11 mouse cellular contexts compared by ENCODE assay signal in the genomic region with DNA sequence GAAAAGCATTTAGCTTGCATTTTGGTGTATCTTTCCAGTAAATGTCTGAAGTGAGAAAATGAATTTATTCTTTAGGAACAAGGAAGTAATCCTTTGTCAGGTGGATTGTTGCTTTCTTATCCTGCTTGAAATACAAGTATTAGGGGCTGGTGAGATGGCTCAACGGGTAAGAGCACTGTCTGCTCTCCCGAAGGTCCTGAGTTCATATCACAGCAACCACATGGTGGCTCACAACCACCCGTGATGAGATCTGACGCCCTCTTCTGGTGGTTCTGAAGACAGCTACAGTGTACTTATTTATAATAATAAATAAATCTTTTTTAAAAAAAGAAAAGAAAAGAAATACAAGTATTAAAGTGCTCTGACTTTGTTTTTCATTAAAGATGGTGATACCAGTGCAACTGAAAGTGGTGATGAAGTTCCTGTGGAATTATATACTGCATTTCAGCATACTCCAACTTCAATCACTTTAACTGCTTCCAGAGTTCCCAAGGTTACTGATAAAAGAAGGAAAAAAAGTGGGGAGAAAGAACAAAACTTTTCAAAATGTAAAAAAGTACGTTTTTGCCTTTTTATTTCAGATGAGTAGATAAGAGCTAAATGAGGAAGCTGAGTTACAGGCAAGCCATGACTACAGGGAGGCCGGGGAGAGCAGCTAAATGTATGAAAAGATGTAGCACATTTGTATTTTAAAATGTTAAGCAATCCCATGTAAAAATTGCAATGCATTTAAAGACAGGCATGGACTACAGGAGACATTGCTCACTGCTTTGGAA. TPM values are rescaled to one million over a fixed set of nuclear protein-coding genes. Genes with fewer than 3 reads are reported as not detected.
DNase-seq lines count a peak whose midpoint lies in the region; ATAC-seq and TF ChIP-seq lines count a peak whose summit lies in the region.
"Had no signal": no experiment of that assay in that cellular context is flagged by ENCODE, and none has a peak within 500 bp of the region (broad histone marks: within the 10 kb centered on the region; RNA-seq: fewer than 3 reads in every experiment).

No protein-coding gene starts in this region.

- TF ChIP-seq EP300 in MEL (IDR thresholded peaks at IDR 0.05; ENCODE audit: low read depth in 1 of 2, low read length in 2 of 2) = peak; percentile 11 to 79; a peak in 2 of 4 replicates
- TF ChIP-seq EP300 in liver, postnatal 0 days (IDR thresholded peaks at IDR 0.05; ENCODE audit: low read depth) = no peak

- WGBS in kidney, postnatal 0 days = 77% methylated on average over 6 of the region's 6 CpGs
- WGBS in liver, postnatal 0 days (ENCODE audit: insufficient replicate concordance) = 55% methylated on average over 6 of the region's 6 CpGs
- WGBS in limb, embryonic 10.5 days = 75% methylated on average over 6 of the region's 6 CpGs

- TF ChIP-seq POLR2A in MEL (IDR thresholded peaks at IDR 0.05; ENCODE audit: control insufficient read depth in 1 of 2, insufficient read depth in 1 of 2, low read depth in 1 of 2, low read length in 2 of 2, poor library complexity in 1 of 2) = no peak

- DNase-seq in kidney, postnatal 0 days (ENCODE audit: low spot score) = no peak
- no peak for DNase-seq in kidney, adult 11 months
- DNase-seq in A20 (ENCODE audit: low read depth, low spot score) = peak; percentile 22
- DNase-seq in MEL (ENCODE audit: low read depth, low spot score) = peak; percentile 76
- DNase-seq in liver, postnatal 0 days = no peak
- DNase-seq in frontal cortex, adult 2 months (ENCODE audit: extremely low spot score in 1 of 2, low spot score in 1 of 2) = no peak
- DNase-seq in cerebellum, postnatal 4 days (ENCODE audit: low spot score in 2 of 2) = no peak
- DNase-seq in limb, embryonic 10.5 days (ENCODE audit: low spot score) = no peak

- no peak for ATAC-seq in kidney, postnatal 0 days (replicated peaks; ENCODE audit: low FRiP score, low read depth)
- no peak for ATAC-seq in liver, postnatal 0 days
- ATAC-seq: forebrain, embryonic 13.5 days had no signal

- H3K4me1 ChIP-seq in kidney, postnatal 0 days (replicated peaks; ENCODE audit: insufficient read depth, low read length) = no peaks in the 10 kb centered on the region
- H3K4me1 ChIP-seq in MEL (ENCODE audit: control insufficient read depth in 1 of 2, insufficient read depth in 2 of 2, low read length in 2 of 2) = peaks cover 7 to 11% of the 10 kb centered on the region in 2 experiments
- no peaks in the 10 kb centered on the region for H3K4me1 ChIP-seq in liver, postnatal 0 days (ENCODE audit: insufficient read depth)
- H3K4me1 ChIP-seq in limb, embryonic 10.5 days = no peaks in the 10 kb centered on the region
- H3K4me1 ChIP-seq: forebrain, embryonic 13.5 days; heart, embryonic 12.5 days; hindbrain, embryonic 15.5 days had no signal

- H3K27me3 ChIP-seq in kidney, postnatal 0 days (ENCODE audit: insufficient read depth, low read length) = no peaks in the 10 kb centered on the region
- H3K27me3 ChIP-seq in MEL (ENCODE audit: control insufficient read depth in 1 of 2, insufficient read depth in 2 of 2, low read length in 2 of 2) = no peaks in the 10 kb centered on the region
- H3K27me3 ChIP-seq in liver, postnatal 0 days (ENCODE audit: insufficient read depth, low read length) = no peaks in the 10 kb centered on the region
- H3K27me3 ChIP-seq in limb, embryonic 10.5 days (ENCODE audit: low read depth, poor library complexity, severe bottlenecking) = no peaks in the 10 kb centered on the region
- H3K27me3 ChIP-seq: forebrain, embryonic 13.5 days; heart, embryonic 12.5 days; hindbrain, embryonic 15.5 days had no signal

- no peak overlapping the region for H3K4me3 ChIP-seq in kidney, postnatal 0 days (replicated peaks; ENCODE audit: low read depth, low read length)
- H3K4me3 ChIP-seq in MEL (ENCODE audit: control insufficient read depth in 1 of 2, insufficient read depth in 1 of 2, low read depth in 2 of 2, low read length in 2 of 2) = no peak overlapping the region
- no peak overlapping the region for H3K4me3 ChIP-seq in liver, postnatal 0 days (ENCODE audit: low read depth, low read length)
- no peak overlapping the region for H3K4me3 ChIP-seq in limb, embryonic 10.5 days
- H3K4me3 ChIP-seq: forebrain, embryonic 13.5 days; heart, embryonic 12.5 days; hindbrain, embryonic 15.5 days had no signal

- no peak overlapping the region for H3K4me2 ChIP-seq in kidney, postnatal 0 days (ENCODE audit: low read length)
- no peak overlapping the region for H3K4me2 ChIP-seq in liver, postnatal 0 days (ENCODE audit: low read depth, low read length)
- H3K4me2 ChIP-seq: forebrain, embryonic 13.5 days; heart, embryonic 12.5 days; hindbrain, embryonic 15.5 days had no signal

- no peak overlapping the region for H3K27ac ChIP-seq in kidney, postnatal 0 days
- peak overlapping the region; percentile 34; the same call in 1 of the 2 replicates for H3K27ac ChIP-seq in MEL (ENCODE audit: control insufficient read depth, low read depth, low read length)
- H3K27ac ChIP-seq in liver, postnatal 0 days (ENCODE audit: low read depth) = no peak overlapping the region
- no peak overlapping the region for H3K27ac ChIP-seq in limb, embryonic 10.5 days
- H3K27ac ChIP-seq: forebrain, embryonic 13.5 days; hindbrain, embryonic 15.5 days had no signal

- peak; percentile 49 for TF ChIP-seq CTCF in kidney, postnatal 0 days (IDR thresholded peaks at IDR 0.05; ENCODE audit: low read depth)
- TF ChIP-seq CTCF in MEL (IDR thresholded peaks at IDR 0.05 in 2 of 3, conservative IDR thresholded peaks at IDR 0.05 in 1 of 3; ENCODE audit: control insufficient read depth in 1 of 3, insufficient read depth in 1 of 3, low read depth in 2 of 3, low read length in 3 of 3, poor library complexity in 1 of 3, severe bottlenecking in 1 of 3) = peak in 2 of 3 experiments; percentile 16 to 44; a peak in 2 of 6 replicates
- peak; percentile 58 for TF ChIP-seq CTCF in liver, postnatal 0 days (IDR thresholded peaks at IDR 0.05; ENCODE audit: low read depth)

- no peaks in the 10 kb centered on the region for H3K9me3 ChIP-seq in kidney, postnatal 0 days (replicated peaks; ENCODE audit: low read length)
- no peaks in the 10 kb centered on the region for H3K9me3 ChIP-seq in MEL (replicated peaks; ENCODE audit: insufficient read depth, low read length)
- H3K9me3 ChIP-seq in liver, postnatal 0 days (ENCODE audit: low read length) = no peaks in the 10 kb centered on the region
- no peaks in the 10 kb centered on the region for H3K9me3 ChIP-seq in limb, embryonic 10.5 days (replicated peaks)
- H3K9me3 ChIP-seq: forebrain, embryonic 13.5 days; heart, embryonic 12.5 days; hindbrain, embryonic 15.5 days had no signal

- H3K79me2 ChIP-seq in MEL (ENCODE audit: control insufficient read depth, insufficient read depth, low read length, poor library complexity) = 0 out of 2 replicates have a peak, but pooled peaks cover 2% of the 10 kb centered on the region

- H3K36me3 ChIP-seq in kidney, postnatal 0 days (ENCODE audit: insufficient read depth, low read length) = peaks cover 23% of the 10 kb centered on the region
- H3K36me3 ChIP-seq in MEL (ENCODE audit: control insufficient read depth in 1 of 2, insufficient read depth in 2 of 2, low read length in 2 of 2) = peaks cover 16 to 69% of the 10 kb centered on the region in 2 experiments
- H3K36me3 ChIP-seq in liver, postnatal 0 days (replicated peaks; ENCODE audit: insufficient read depth, low read length) = peaks cover 65% of the 10 kb centered on the region
- H3K36me3 ChIP-seq in limb, embryonic 10.5 days = peaks cover 85% of the 10 kb centered on the region

- no peak overlapping the region for H3K9ac ChIP-seq in kidney, postnatal 0 days (ENCODE audit: low read depth, low read length)
- H3K9ac ChIP-seq in MEL (ENCODE audit: control insufficient read depth, low read depth, low read length, poor library complexity, severe bottlenecking) = peak overlapping the region; percentile 26
- H3K9ac ChIP-seq in liver, postnatal 0 days (replicated peaks) = no peak overlapping the region
- H3K9ac ChIP-seq: forebrain, embryonic 13.5 days; heart, embryonic 12.5 days; hindbrain, embryonic 15.5 days had no signal

- TF ChIP-seq RAD21 in MEL (IDR thresholded peaks at IDR 0.05; ENCODE audit: low read depth, low read length) = no peak; the same call in 1 of the 2 replicates

TF ChIP-seq in MEL, 35 proteins besides CTCF, POLR2A, EP300 and RAD21:
- TF ChIP-seq SMC3 (IDR thresholded peaks at IDR 0.05; ENCODE audit: low read depth, low read length) (peak; percentile 47), BHLHE40 (IDR thresholded peaks at IDR 0.05; ENCODE audit: borderline replicate concordance, low read depth, low read length) (no peak), JUND (IDR thresholded peaks at IDR 0.05; ENCODE audit: low read depth, low read length) (no peak), TBP (IDR thresholded peaks at IDR 0.05; ENCODE audit: low read depth, low read length) (peak; percentile 91), ELF1 (IDR thresholded peaks at IDR 0.05; ENCODE audit: low read depth, low read length) (0 out of 2 replicates have a peak, but pooled peaks have one; percentile 11), ZNF384 (IDR thresholded peaks at IDR 0.05; ENCODE audit: low read depth, low read length) (peak; percentile 77), GATA1 (IDR thresholded peaks at IDR 0.05; ENCODE audit: low read depth, low read length) (peak; percentile 88), ETS1 (IDR thresholded peaks at IDR 0.05; ENCODE audit: low read depth, low read length) (0 out of 2 replicates have a peak, but pooled peaks have one; percentile 9), MXI1 (IDR thresholded peaks at IDR 0.05; ENCODE audit: low read depth, low read length) (peak; percentile 6; the same call in 1 of the 2 replicates)
TF ChIP-seq in MEL: peak in this region for 7.

RNA-seq across cellular contexts. Expression of gene Kmt2e, which starts 39.0 kb away (rescaled TPM):
- polyA plus RNA-seq in kidney, postnatal 0 days (2015; fragmentation: Nextera tagmentation; extraction: Ambion mirVana) = 76.8 and 85.9 TPM in 2 replicates
- 16.2 and 21.5 TPM in 2 replicates for total RNA-seq in MEL (2012; rRNA removed)
- polyA plus RNA-seq in MEL (2012; ENCODE audit: insufficient read depth in 1 of 2, insufficient read length in 2 of 2, low read depth in 1 of 2, low replicate concordance in 2 of 2, missing spikeins in 1 of 2) = 10 to 100 TPM; 29.3 to 75.6 TPM
- polyA plus RNA-seq in liver, postnatal 0 days (2015; fragmentation: Nextera tagmentation; extraction: Ambion mirVana) = 27.5 and 28.5 TPM in 2 replicates
- 49.7 and 51.7 TPM in 2 replicates for polyA plus RNA-seq in frontal cortex, adult 2 months (2012; rRNA removed)
- 70.0 and 95.4 TPM in 2 replicates for polyA plus RNA-seq in limb, embryonic 10.5 days (2016; fragmentation: Nextera tagmentation; extraction: Ambion mirVana)

Comparison
In these comparisons a context has a peak if more than half of its experiments do, and no peak if none do; other contexts are left out.
1. DNase-seq: peak in A20 (single experiment) and MEL (single experiment); none in kidney, postnatal 0 days (single experiment), kidney, adult 11 months (single experiment), liver, postnatal 0 days (single experiment), frontal cortex, adult 2 months (0 of 2), cerebellum, postnatal 4 days (0 of 2) and limb, embryonic 10.5 days (single experiment).
2. Peak in every context shown above with its lines, with median percentiles within 50 percentile points of each other: CTCF ChIP-seq.